Mouse (Mus musculus) hindbrain, embryonic 16.5 days (tissue): Measurements from ENCODE around the gene 1700122O11Rik. TPM values are rescaled to one million over a fixed set of nuclear protein-coding genes. Genes with fewer than 3 reads are reported as not detected.

Experiments
- ATAC-seq: fragments of 200-750 bp; cut with Nextera tagmentation; 2 replicates; pipeline ENCODE4 v1.8.0; 2017; ENCODE audit warnings: moderate TSS enrichment, moderate library complexity
- H3K27ac ChIP-seq: fragments of 300-500 bp; sonication (generic); 2 replicates; pipeline ENCODE4 v1.5.1; 2014; ENCODE audit warnings: low read depth, mild to moderate bottlenecking, control low read depth, low read length, moderate library complexity
- H3K27me3 ChIP-seq: fragments of 300-500 bp; sonication (generic); replicated peaks from 2 replicates; pipeline ENCODE4 v1.6.1; 2014; ENCODE audit warnings: low read length; ENCODE audit not compliant: control insufficient read depth, insufficient read depth
- H3K36me3 ChIP-seq: fragments of 300-500 bp; sonication (generic); 2 replicates; pipeline ENCODE4 v1.6.1; 2014; ENCODE audit warnings: mild to moderate bottlenecking, low read length, moderate library complexity, mixed read lengths; ENCODE audit not compliant: control insufficient read depth, insufficient read depth
- H3K4me1 ChIP-seq: fragments of 300-500 bp; sonication (generic); 2 replicates; pipeline ENCODE4 v1.6.1; 2014; ENCODE audit warnings: low read depth, low read length; ENCODE audit not compliant: control insufficient read depth, insufficient read depth
- H3K4me2 ChIP-seq: fragments of 300-500 bp; sonication (generic); 2 replicates; pipeline ENCODE4 v1.6.1; 2014; ENCODE audit warnings: mild to moderate bottlenecking, low read length, control low read depth, moderate library complexity
- H3K4me3 ChIP-seq: fragments of 300-500 bp; sonication (generic); 2 replicates; pipeline ENCODE4 v1.5.1; 2014; ENCODE audit warnings: mild to moderate bottlenecking, low read length, control low read depth, moderate library complexity
- H3K9ac ChIP-seq: fragments of 300-500 bp; sonication (generic); 2 replicates; pipeline ENCODE4 v1.6.1; 2014; ENCODE audit warnings: low read depth, mild to moderate bottlenecking, control low read depth, low read length, moderate library complexity
- H3K9me3 ChIP-seq: fragments of 300-500 bp; sonication (generic); 2 replicates; pipeline ENCODE4 v1.6.1; 2014; ENCODE audit warnings: mild to moderate bottlenecking, low read length, moderate library complexity; ENCODE audit not compliant: control insufficient read depth
- WGBS: fragments of 180-500 bp; shearing (Covaris S2); extraction: QIAGEN DNeasy Blood & Tissue Kit; methylation state at CpG from one replicate; pipeline ENCODE4 v1.1.7; 2014; 5-methylcytosine and 5-hydroxymethylcytosine counted together
- polyA plus RNA-seq: library from polyadenylated mRNA; unstranded; fragments of >200 nt; fragmentation: Nextera tagmentation; extraction: Ambion mirVana; gene quantifications from 2 replicates; pipeline ENCODE4 v1.2.1, GENCODE M21; 2015

Gene 1700122O11Rik
- polyA plus RNA-seq, 1 experiment from 2014 or later, result not detected

DNA sequence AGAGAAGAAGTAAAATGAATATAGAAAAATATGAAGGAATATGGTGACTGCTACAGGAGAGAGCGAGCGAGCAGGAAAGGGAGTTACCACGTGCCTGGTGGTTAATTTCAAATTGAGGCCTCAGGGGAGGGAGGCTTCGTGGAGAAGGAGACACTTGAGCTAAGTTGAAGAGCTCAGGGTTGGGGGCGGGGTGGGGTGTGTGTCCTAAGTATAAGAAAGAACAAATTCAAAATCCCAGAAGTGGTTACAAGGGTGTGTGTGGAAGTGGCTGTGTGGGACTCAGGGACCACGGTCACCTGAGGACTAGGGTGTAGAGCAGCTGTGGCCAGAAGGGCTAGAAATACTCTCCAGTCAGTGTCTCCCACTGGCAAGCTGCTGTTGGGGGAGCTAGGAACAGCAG is 38.7 kb downstream of the 1700122O11Rik start:
- Histone ChIP-seq H3K27me3 (no peaks in the 10 kb centered on the region), H3K36me3 (no peaks in the 10 kb centered on the region), H3K9me3 (0 out of 2 replicates have a peak, but pooled peaks cover 1% of the 10 kb centered on the region), H3K4me2 (no peak overlapping the region), H3K4me1 (peaks cover 4% of the 10 kb centered on the region; the same call in 1 of the 2 replicates), H3K4me3 (no peak overlapping the region), H3K27ac (no peak overlapping the region), H3K9ac (no peak overlapping the region)
- no peak for ATAC-seq
- 72% methylated on average over 6 of the region's 6 CpGs for WGBS

DNA sequence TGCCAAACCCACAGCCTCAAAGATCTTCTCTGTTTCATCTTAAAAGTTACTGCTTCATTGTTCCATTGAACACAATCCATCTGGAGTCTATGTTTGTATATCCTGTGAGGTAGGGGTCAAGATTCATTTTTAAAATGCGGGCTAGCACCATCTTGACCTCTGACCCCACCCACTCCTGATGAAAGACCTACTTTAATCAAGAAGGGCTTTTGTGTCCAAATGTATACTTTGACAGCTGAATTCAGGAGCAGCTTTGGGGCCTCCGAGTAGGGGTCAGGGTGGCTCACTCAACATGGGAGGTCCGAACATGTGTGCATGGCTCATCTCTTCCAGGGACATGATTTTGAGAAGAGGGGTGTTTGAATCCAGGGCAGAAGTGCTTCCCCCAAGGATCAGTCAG is 40.3 kb downstream of the 1700122O11Rik start:
- Histone ChIP-seq H3K27me3 (no peaks in the 10 kb centered on the region), H3K36me3 (no peaks in the 10 kb centered on the region), H3K4me2 (no peak overlapping the region), H3K4me1 (peaks cover 4% of the 10 kb centered on the region; the same call in 1 of the 2 replicates), H3K4me3 (no peak overlapping the region), H3K9me3 (0 out of 2 replicates have a peak, but pooled peaks cover 2% of the 10 kb centered on the region), H3K27ac (no peak overlapping the region), H3K9ac (no peak overlapping the region)
- WGBS, result 20% methylated on average over 3 of the region's 3 CpGs
- no peak for ATAC-seq

DNA sequence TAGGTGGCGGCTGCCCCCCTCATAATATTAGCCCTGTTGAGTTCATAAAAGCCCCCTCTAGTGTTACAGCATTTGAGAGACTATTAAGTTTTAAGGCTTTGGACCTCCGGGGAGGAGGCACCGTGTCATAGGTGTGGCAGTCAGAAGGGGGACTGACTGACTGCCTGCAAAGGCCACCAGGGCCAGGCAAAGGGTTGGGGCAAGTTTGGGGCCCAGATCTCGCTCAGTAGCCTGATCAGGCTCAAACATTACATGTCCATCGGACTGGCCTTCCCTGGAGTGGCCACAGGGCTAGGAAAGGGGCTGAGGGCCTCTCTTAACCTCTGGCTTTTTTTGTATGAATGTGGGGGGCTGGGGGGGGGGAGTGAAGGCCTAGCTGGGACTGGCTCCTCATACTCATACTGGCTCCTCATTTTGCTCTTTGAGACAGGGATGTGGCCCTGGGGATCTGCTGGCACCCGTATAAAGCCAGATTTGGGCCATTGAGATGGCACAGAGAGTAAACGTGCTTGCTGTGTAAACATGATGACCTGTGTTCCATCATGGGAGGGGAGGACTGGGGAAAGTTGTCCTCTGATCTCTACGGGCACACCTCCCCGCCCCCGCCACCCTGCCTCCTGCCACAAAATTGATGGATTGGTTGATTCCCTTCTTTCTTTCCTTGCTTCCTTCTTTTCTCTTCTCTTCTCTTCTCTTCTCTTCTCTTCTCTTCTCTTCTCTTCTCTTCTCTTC is 47.5 kb downstream of the 1700122O11Rik start:
- Histone ChIP-seq H3K27me3 (no peaks in the 10 kb centered on the region), H3K27ac (no peak overlapping the region), H3K4me1 (peaks cover 7% of the 10 kb centered on the region), H3K36me3 (no peaks in the 10 kb centered on the region), H3K4me2 (no peak overlapping the region), H3K4me3 (no peak overlapping the region), H3K9ac (no peak overlapping the region), H3K9me3 (0 out of 2 replicates have a peak, but pooled peaks cover 2% of the 10 kb centered on the region)
- no peak for ATAC-seq
- WGBS, result 46% methylated on average over 10 of the region's 10 CpGs

DNA sequence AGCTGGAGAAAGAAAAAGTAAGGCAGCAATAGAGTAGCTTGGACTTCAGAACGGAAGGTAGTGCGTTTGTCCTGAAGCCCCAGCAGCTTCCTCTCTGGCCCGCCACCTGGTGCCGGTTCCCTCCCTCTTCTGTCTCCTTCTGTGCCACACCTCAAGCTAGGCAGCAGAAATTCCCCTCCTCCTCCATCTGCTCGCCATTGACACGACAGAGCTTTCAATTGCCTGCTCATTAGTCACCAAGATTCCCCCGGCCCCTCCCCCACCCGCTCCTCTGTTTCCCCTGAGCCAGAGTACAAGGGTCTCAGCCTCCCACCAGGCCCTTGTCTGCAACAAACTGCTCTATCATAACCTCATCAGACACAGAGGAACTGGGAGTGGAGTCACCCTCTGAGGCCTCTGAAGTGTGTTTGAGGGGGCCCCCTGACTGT is 48.1 kb downstream of the 1700122O11Rik start:
- Histone ChIP-seq H3K27me3 (no peaks in the 10 kb centered on the region), H3K4me3 (no peak overlapping the region), H3K9me3 (0 out of 2 replicates have a peak, but pooled peaks cover 2% of the 10 kb centered on the region), H3K9ac (no peak overlapping the region), H3K36me3 (no peaks in the 10 kb centered on the region), H3K4me2 (no peak overlapping the region), H3K27ac (no peak overlapping the region), H3K4me1 (peaks cover 7% of the 10 kb centered on the region)
- WGBS, result 3% methylated on average over 8 of the region's 8 CpGs
- ATAC-seq, result peak; percentile 60

DNA sequence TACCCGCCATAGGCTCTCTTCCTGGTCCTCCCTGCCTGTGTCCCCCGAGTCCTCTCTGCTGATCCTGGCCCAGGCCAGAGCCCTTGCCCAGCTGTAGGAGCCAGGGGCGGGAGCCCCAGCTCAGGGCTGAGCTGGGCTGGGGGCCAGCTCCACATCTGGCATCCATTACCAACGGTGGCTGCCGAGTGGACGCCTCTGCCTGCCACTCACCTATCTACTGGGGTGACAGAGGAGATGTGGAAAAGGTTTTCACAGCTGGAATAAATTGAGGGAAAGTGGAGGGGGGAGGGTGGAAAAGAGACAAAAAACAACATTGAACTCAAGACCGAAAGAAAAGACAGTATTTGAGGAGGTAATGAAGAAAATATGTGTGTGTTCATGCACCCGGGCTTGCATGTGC is 49.3 kb downstream of the 1700122O11Rik start:
- 56% methylated on average over 8 of the region's 8 CpGs for WGBS
- no peak overlapping the region for H3K9ac ChIP-seq
- no peaks in the 10 kb centered on the region for H3K27me3 ChIP-seq
- no peak overlapping the region for H3K27ac ChIP-seq
- H3K9me3 ChIP-seq, result no peaks in the 10 kb centered on the region
- no peaks in the 10 kb centered on the region for H3K36me3 ChIP-seq
- peaks cover 7% of the 10 kb centered on the region for H3K4me1 ChIP-seq
- no peak for ATAC-seq
- no peak overlapping the region for H3K4me2 ChIP-seq
- no peak overlapping the region for H3K4me3 ChIP-seq

DNA sequence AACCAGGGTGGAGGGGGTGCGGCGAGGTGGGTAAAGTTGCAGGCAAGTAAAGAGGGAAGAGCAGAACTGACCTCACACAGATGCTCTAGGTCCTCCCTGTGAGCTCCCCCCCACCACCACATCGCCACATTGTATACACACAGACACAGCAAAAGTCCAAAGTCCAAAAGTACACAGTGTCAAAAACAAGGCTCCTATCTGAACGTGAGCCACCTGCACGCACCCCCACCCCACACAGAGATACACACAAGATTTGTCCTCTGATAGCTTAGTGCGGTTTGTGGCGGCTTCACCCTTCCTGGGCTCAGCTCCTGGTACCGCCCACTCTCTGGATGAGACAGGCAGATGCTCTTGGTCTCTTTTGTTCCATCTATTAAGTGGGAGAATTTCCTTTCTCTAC is 50.0 kb downstream of the 1700122O11Rik start:
- H3K27ac ChIP-seq, result no peak overlapping the region
- H3K9me3 ChIP-seq, result no peaks in the 10 kb centered on the region
- no peaks in the 10 kb centered on the region for H3K36me3 ChIP-seq
- ATAC-seq, result no peak
- H3K9ac ChIP-seq, result no peak overlapping the region
- H3K4me3 ChIP-seq, result no peak overlapping the region
- 87% methylated on average over 8 of the region's 8 CpGs for WGBS
- H3K27me3 ChIP-seq, result no peaks in the 10 kb centered on the region
- peaks cover 7% of the 10 kb centered on the region for H3K4me1 ChIP-seq
- no peak overlapping the region for H3K4me2 ChIP-seq

Other genes starting within 250 kb of the 1700122O11Rik start
- gene Mdfi, start 203.6 kb downstream of the 1700122O11Rik start, polyA plus RNA-seq, result 2.7 and 3.9 TPM in 2 replicates
- 27.4 and 31.8 TPM in 2 replicates for gene Foxp4, start 113.6 kb downstream of the 1700122O11Rik start, polyA plus RNA-seq
- 0.24 TPM in 2 replicates for gene 1700067P10Rik, start 51.0 kb upstream of the 1700122O11Rik start, polyA plus RNA-seq
- not detected in 2 replicates for gene 9830107B12Rik, start 108.0 kb upstream of the 1700122O11Rik start, polyA plus RNA-seq
- 0.14 TPM in 1 of 2 replicates, not detected in the other for gene A530064D06Rik, start 129.0 kb upstream of the 1700122O11Rik start, polyA plus RNA-seq
- gene Trem1, start 194.5 kb upstream of the 1700122O11Rik start, polyA plus RNA-seq, result not detected in 2 replicates
- gene Trem3, start 209.5 kb upstream of the 1700122O11Rik start, polyA plus RNA-seq, result not detected in 2 replicates
- gene Treml4, start 226.0 kb upstream of the 1700122O11Rik start, polyA plus RNA-seq, result 0.17 and 0.59 TPM in 2 replicates